25 mouse cellular contexts compared by ENCODE assay signal in genomic region chr2:147069077-147069476, GRCm38 (mm10). TPM values are rescaled to one million over a fixed set of nuclear protein-coding genes. Genes with fewer than 3 reads are reported as not detected.
DNase-seq lines count a peak whose midpoint lies in the region; ATAC-seq lines count a peak whose summit lies in the region.
"Had no signal": no experiment of that assay in that cellular context is flagged by ENCODE, and none has a peak within 500 bp of the region (broad histone marks: within the 10 kb centered on the region; RNA-seq: fewer than 3 reads in every experiment).

No protein-coding gene starts in this region.

- no peaks in the 10 kb centered on the region for H3K36me3 ChIP-seq in hindbrain, embryonic 11.5 days (ENCODE audit: control insufficient read depth, insufficient read depth, low read length)
- H3K36me3 ChIP-seq in hindbrain, embryonic 14.5 days (replicated peaks; ENCODE audit: control insufficient read depth, insufficient read depth): peaks cover 45% of the 10 kb centered on the region
- H3K36me3 ChIP-seq in neural tube, embryonic 11.5 days (ENCODE audit: control insufficient read depth, insufficient read depth, low read length): no peaks in the 10 kb centered on the region
- H3K36me3 ChIP-seq in neural tube, embryonic 15.5 days: peaks cover 12% of the 10 kb centered on the region; the same call in 1 of the 2 replicates
- H3K36me3 ChIP-seq in forebrain, embryonic 13.5 days (ENCODE audit: poor library complexity, severe bottlenecking): peaks cover 25% of the 10 kb centered on the region

- H3K4me3 ChIP-seq in hindbrain, embryonic 11.5 days (ENCODE audit: low read depth, low read length): no peak overlapping the region
- no peak overlapping the region for H3K4me3 ChIP-seq in hindbrain, embryonic 14.5 days (replicated peaks; ENCODE audit: low read length)
- H3K4me3 ChIP-seq in neural tube, embryonic 11.5 days (ENCODE audit: low read depth, low read length): no peak overlapping the region
- H3K4me3 ChIP-seq in neural tube, embryonic 15.5 days (replicated peaks): no peak overlapping the region
- no peak overlapping the region for H3K4me3 ChIP-seq in forebrain, embryonic 13.5 days
- H3K4me3 ChIP-seq: embryonic facial prominence, embryonic 15.5 days; heart, embryonic 15.5 days; left cerebral cortex, adult 2 months; liver, embryonic 13.5 days had no signal

- no peaks in the 10 kb centered on the region for H3K27me3 ChIP-seq in hindbrain, embryonic 11.5 days (ENCODE audit: control insufficient read depth, insufficient read depth, low read length)
- H3K27me3 ChIP-seq in hindbrain, embryonic 14.5 days (ENCODE audit: control insufficient read depth, insufficient read depth, low read length): no peaks in the 10 kb centered on the region
- H3K27me3 ChIP-seq in neural tube, embryonic 11.5 days (ENCODE audit: control insufficient read depth, insufficient read depth, low read length): no peaks in the 10 kb centered on the region
- H3K27me3 ChIP-seq in neural tube, embryonic 15.5 days (replicated peaks): no peaks in the 10 kb centered on the region
- 0 out of 2 replicates have a peak, but pooled peaks cover 10% of the 10 kb centered on the region for H3K27me3 ChIP-seq in forebrain, embryonic 13.5 days
- H3K27me3 ChIP-seq: embryonic facial prominence, embryonic 15.5 days; heart, embryonic 15.5 days; liver, embryonic 13.5 days had no signal

- H3K4me1 ChIP-seq in hindbrain, embryonic 11.5 days (replicated peaks; ENCODE audit: control insufficient read depth, insufficient read depth, low read length): no peaks in the 10 kb centered on the region
- H3K4me1 ChIP-seq in hindbrain, embryonic 14.5 days (replicated peaks; ENCODE audit: control insufficient read depth, insufficient read depth, low read length): no peaks in the 10 kb centered on the region
- no peaks in the 10 kb centered on the region; the same call in 1 of the 2 replicates for H3K4me1 ChIP-seq in neural tube, embryonic 11.5 days (ENCODE audit: control insufficient read depth, insufficient read depth, low read length)
- H3K4me1 ChIP-seq in neural tube, embryonic 15.5 days: peaks cover 2% of the 10 kb centered on the region; the same call in 1 of the 2 replicates
- peaks cover 25% of the 10 kb centered on the region for H3K4me1 ChIP-seq in forebrain, embryonic 13.5 days
- H3K4me1 ChIP-seq: embryonic facial prominence, embryonic 15.5 days; heart, embryonic 15.5 days had no signal

- peak; percentile 35; the same call in 1 of the 2 replicates for ATAC-seq in hindbrain, embryonic 11.5 days (ENCODE audit: low FRiP score)
- no peak for ATAC-seq in hindbrain, embryonic 14.5 days (ENCODE audit: low FRiP score)
- peak; percentile 69 for ATAC-seq in neural tube, embryonic 11.5 days (ENCODE audit: insufficient read depth, low FRiP score, low TSS enrichment)
- no peak for ATAC-seq in neural tube, embryonic 15.5 days (ENCODE audit: low FRiP score)
- peak; percentile 70; the same call in 1 of the 2 replicates for ATAC-seq in forebrain, embryonic 13.5 days

- no peak overlapping the region for H3K9ac ChIP-seq in hindbrain, embryonic 11.5 days (ENCODE audit: low read depth, low read length)
- no peak overlapping the region for H3K9ac ChIP-seq in hindbrain, embryonic 14.5 days
- no peak overlapping the region for H3K9ac ChIP-seq in neural tube, embryonic 11.5 days (ENCODE audit: low read length)
- no peak overlapping the region for H3K9ac ChIP-seq in neural tube, embryonic 15.5 days (replicated peaks)
- H3K9ac ChIP-seq in forebrain, embryonic 13.5 days: no peak overlapping the region
- H3K9ac ChIP-seq: embryonic facial prominence, embryonic 15.5 days; heart, embryonic 15.5 days; liver, embryonic 13.5 days had no signal

- no peak for DNase-seq in hindbrain, embryonic 11.5 days (ENCODE audit: low spot score)
- no peak for DNase-seq in hindbrain, embryonic 14.5 days (ENCODE audit: low spot score)
- DNase-seq in neural tube, embryonic 11.5 days (ENCODE audit: low spot score): peak; percentile 15
- DNase-seq in retina, postnatal 1 day: peak; percentile 26
- no peak for DNase-seq in frontal cortex, postnatal 36 days (ENCODE audit: low spot score in 2 of 2)
- DNase-seq: adrenal gland, postnatal 14 days; cerebellum, adult 8-10 months; cerebellum, postnatal 36 days; gastrocnemius, postnatal 36 days; heart, postnatal 36 days; kidney, adult 18-20 months; kidney, postnatal 4 days; layer of hippocampus, adult 9-11 months; liver, embryonic 13.5 days; lung, adult 2 months; lung, postnatal 14 days; right cerebral cortex, adult 18-20 months had no signal

- H3K27ac ChIP-seq in hindbrain, embryonic 11.5 days (ENCODE audit: low read depth, low read length): no peak overlapping the region
- H3K27ac ChIP-seq in hindbrain, embryonic 14.5 days: no peak overlapping the region
- no peak overlapping the region for H3K27ac ChIP-seq in neural tube, embryonic 11.5 days (ENCODE audit: low read depth, low read length)
- no peak overlapping the region for H3K27ac ChIP-seq in neural tube, embryonic 15.5 days (replicated peaks)
- H3K27ac ChIP-seq in forebrain, embryonic 13.5 days: no peak overlapping the region
- H3K27ac ChIP-seq: embryonic facial prominence, embryonic 15.5 days; heart, embryonic 15.5 days; left cerebral cortex, adult 2 months; liver, embryonic 13.5 days had no signal

- H3K4me2 ChIP-seq in hindbrain, embryonic 11.5 days (replicated peaks; ENCODE audit: low read depth, low read length): no peak overlapping the region
- H3K4me2 ChIP-seq in hindbrain, embryonic 14.5 days (replicated peaks): no peak overlapping the region
- H3K4me2 ChIP-seq in neural tube, embryonic 11.5 days (ENCODE audit: low read depth): no peak overlapping the region
- H3K4me2 ChIP-seq in neural tube, embryonic 15.5 days: no peak overlapping the region
- no peak overlapping the region for H3K4me2 ChIP-seq in forebrain, embryonic 13.5 days
- H3K4me2 ChIP-seq: embryonic facial prominence, embryonic 15.5 days; heart, embryonic 15.5 days; liver, embryonic 13.5 days had no signal

- no peaks in the 10 kb centered on the region for H3K9me3 ChIP-seq in hindbrain, embryonic 11.5 days (ENCODE audit: control insufficient read depth, low read length)
- no peaks in the 10 kb centered on the region for H3K9me3 ChIP-seq in hindbrain, embryonic 14.5 days (ENCODE audit: control insufficient read depth, low read length)
- H3K9me3 ChIP-seq in neural tube, embryonic 11.5 days (ENCODE audit: control insufficient read depth, low read length): no peaks in the 10 kb centered on the region
- H3K9me3 ChIP-seq in neural tube, embryonic 15.5 days (replicated peaks): no peaks in the 10 kb centered on the region
- H3K9me3 ChIP-seq in forebrain, embryonic 13.5 days (replicated peaks): no peaks in the 10 kb centered on the region
- H3K9me3 ChIP-seq: embryonic facial prominence, embryonic 15.5 days; heart, embryonic 15.5 days; liver, embryonic 13.5 days had no signal

- 44% methylated on average over 1 of the region's 1 CpGs for WGBS in hindbrain, embryonic 11.5 days
- 30% methylated on average over 1 of the region's 1 CpGs for WGBS in hindbrain, embryonic 14.5 days
- 16% methylated on average over 1 of the region's 1 CpGs for WGBS in neural tube, embryonic 11.5 days
- WGBS in neural tube, embryonic 15.5 days: 11% methylated on average over 1 of the region's 1 CpGs
- 10% methylated on average over 1 of the region's 1 CpGs for WGBS in forebrain, embryonic 13.5 days

RNA-seq across cellular contexts. Expression of gene Nkx2-4, which starts 16.2 kb away (rescaled TPM):
- polyA plus RNA-seq in hindbrain, embryonic 11.5 days (2014; fragmentation: Nextera tagmentation; extraction: Ambion mirVana): 0.11 TPM in 1 of 2 replicates, not detected in the other
- polyA plus RNA-seq in hindbrain, embryonic 14.5 days (2014; fragmentation: Nextera tagmentation; extraction: Ambion mirVana): not detected in 2 replicates
- polyA plus RNA-seq in neural tube, embryonic 11.5 days (2014; fragmentation: Nextera tagmentation; extraction: Ambion mirVana): not detected in 2 replicates
- not detected in 2 replicates for polyA plus RNA-seq in neural tube, embryonic 15.5 days (2015; fragmentation: Nextera tagmentation; extraction: Ambion mirVana)
- polyA plus RNA-seq in forebrain, embryonic 13.5 days (2015; fragmentation: Nextera tagmentation; extraction: Ambion mirVana): 0.10 and 0.46 TPM in 2 replicates
- polyA plus RNA-seq: C2C12; embryonic facial prominence, embryonic 15.5 days; heart, embryonic 15.5 days; kidney, embryonic 16.5 days; limb, embryonic 14.5 days; liver, embryonic 13.5 days; lung, adult 2 months had no signal

RNA-seq across cellular contexts. Expression of gene Xrn2, which starts 56.3 kb away (rescaled TPM):
- polyA plus RNA-seq in hindbrain, embryonic 11.5 days (2014; fragmentation: Nextera tagmentation; extraction: Ambion mirVana): 102 and 111 TPM in 2 replicates
- 80.9 and 83.2 TPM in 2 replicates for polyA plus RNA-seq in hindbrain, embryonic 14.5 days (2014; fragmentation: Nextera tagmentation; extraction: Ambion mirVana)
- polyA plus RNA-seq in neural tube, embryonic 11.5 days (2014; fragmentation: Nextera tagmentation; extraction: Ambion mirVana): 108 and 110 TPM in 2 replicates
- polyA plus RNA-seq in neural tube, embryonic 15.5 days (2015; fragmentation: Nextera tagmentation; extraction: Ambion mirVana): 60.1 and 67.7 TPM in 2 replicates
- polyA plus RNA-seq in forebrain, embryonic 13.5 days (2015; fragmentation: Nextera tagmentation; extraction: Ambion mirVana): 86.8 and 95.3 TPM in 2 replicates

Comparison
In these comparisons a context has a peak if more than half of its experiments do, and no peak if none do; other contexts are left out.
1. ATAC-seq: peak in hindbrain, embryonic 11.5 days (single experiment), neural tube, embryonic 11.5 days (single experiment) and forebrain, embryonic 13.5 days (single experiment); none in hindbrain, embryonic 14.5 days (single experiment) and neural tube, embryonic 15.5 days (single experiment).
2. DNase-seq: peak in neural tube, embryonic 11.5 days (single experiment) and retina, postnatal 1 day (single experiment); none in hindbrain, embryonic 11.5 days (single experiment), hindbrain, embryonic 14.5 days (single experiment) and frontal cortex, postnatal 36 days (0 of 2).